Mouse (Mus musculus): ENCODE measurements around the gene AA467197. TPM values are rescaled to one million over a fixed set of nuclear protein-coding genes. Genes with fewer than 3 reads are reported as not detected.

The AA467197 gene
- polyA plus RNA-seq, 1 experiment = 4.4 TPM

GRCm38 (mm10) chr2:122656767-122657166 lies 20.0 kb downstream of the AA467197 start:
- no peaks in the 10 kb centered on the region for H3K27me3 ChIP-seq (ENCODE audit: control insufficient read depth, insufficient read depth, low read length)
- 79% methylated on average over 9 of the region's 9 CpGs for WGBS
- no peak for DNase-seq
- H3K27ac ChIP-seq (ENCODE audit: control insufficient read depth, insufficient read depth, low read length) = no peak overlapping the region
- H3K36me3 ChIP-seq (ENCODE audit: control insufficient read depth, insufficient read depth, low read length) = no peaks in the 10 kb centered on the region
- TF ChIP-seq POLR2A (IDR thresholded peaks at IDR 0.05; ENCODE audit: control insufficient read depth, extremely low read depth, insufficient read depth, low read length, poor library complexity) (no peak), CTCF (IDR thresholded peaks at IDR 0.05; ENCODE audit: borderline replicate concordance, control insufficient read depth, extremely low read depth, insufficient read depth, low read length, poor library complexity) (no peak)
- peaks cover 28% of the 10 kb centered on the region for H3K4me1 ChIP-seq (replicated peaks; ENCODE audit: control insufficient read depth, insufficient read depth, low read length)
- no peak overlapping the region for H3K4me3 ChIP-seq (ENCODE audit: control insufficient read depth, insufficient read depth, low read length)

- peaks cover 24% of the 10 kb centered on the region for H3K4me1 ChIP-seq (replicated peaks; ENCODE audit: control insufficient read depth, insufficient read depth, low read length)
- H3K27ac ChIP-seq (ENCODE audit: control insufficient read depth, insufficient read depth, low read length) = no peak overlapping the region
- H3K4me3 ChIP-seq (ENCODE audit: control insufficient read depth, insufficient read depth, low read length) = no peak overlapping the region
- no peaks in the 10 kb centered on the region for H3K27me3 ChIP-seq (ENCODE audit: control insufficient read depth, insufficient read depth, low read length)
- no peak for DNase-seq
- WGBS = 86% methylated on average over 11 of the region's 11 CpGs
- TF ChIP-seq POLR2A (IDR thresholded peaks at IDR 0.05; ENCODE audit: control insufficient read depth, extremely low read depth, insufficient read depth, low read length, poor library complexity) (no peak), CTCF (IDR thresholded peaks at IDR 0.05; ENCODE audit: borderline replicate concordance, control insufficient read depth, extremely low read depth, insufficient read depth, low read length, poor library complexity) (no peak)
- H3K36me3 ChIP-seq (ENCODE audit: control insufficient read depth, insufficient read depth, low read length) = no peaks in the 10 kb centered on the region
Measured at GRCm38 (mm10) chr2:122657707-122658524, 21.1 kb downstream of the AA467197 start.

GRCm38 (mm10) chr2:122659825-122660224 lies 23.0 kb downstream of the AA467197 start:
- no peak overlapping the region for H3K4me3 ChIP-seq (ENCODE audit: control insufficient read depth, insufficient read depth, low read length)
- WGBS = 57% methylated on average over 7 of the region's 7 CpGs
- peak overlapping the region; percentile 64; the same call in 1 of the 2 replicates for H3K27ac ChIP-seq (ENCODE audit: control insufficient read depth, insufficient read depth, low read length)
- no peaks in the 10 kb centered on the region for H3K27me3 ChIP-seq (ENCODE audit: control insufficient read depth, insufficient read depth, low read length)
- H3K4me1 ChIP-seq (replicated peaks; ENCODE audit: control insufficient read depth, insufficient read depth, low read length) = peaks cover 19% of the 10 kb centered on the region
- TF ChIP-seq CTCF (IDR thresholded peaks at IDR 0.05; ENCODE audit: borderline replicate concordance, control insufficient read depth, extremely low read depth, insufficient read depth, low read length, poor library complexity) = no peak
- TF ChIP-seq POLR2A (IDR thresholded peaks at IDR 0.05; ENCODE audit: control insufficient read depth, extremely low read depth, insufficient read depth, low read length, poor library complexity) = no peak
- no peak for DNase-seq
- no peaks in the 10 kb centered on the region for H3K36me3 ChIP-seq (ENCODE audit: control insufficient read depth, insufficient read depth, low read length)

- no peaks in the 10 kb centered on the region for H3K27me3 ChIP-seq (ENCODE audit: control insufficient read depth, insufficient read depth, low read length)
- TF ChIP-seq POLR2A (IDR thresholded peaks at IDR 0.05; ENCODE audit: control insufficient read depth, extremely low read depth, insufficient read depth, low read length, poor library complexity) = no peak
- no peak for TF ChIP-seq CTCF (IDR thresholded peaks at IDR 0.05; ENCODE audit: borderline replicate concordance, control insufficient read depth, extremely low read depth, insufficient read depth, low read length, poor library complexity)
- no peak for DNase-seq
- no peaks in the 10 kb centered on the region for H3K36me3 ChIP-seq (ENCODE audit: control insufficient read depth, insufficient read depth, low read length)
- WGBS = 63% methylated on average over 6 of the region's 6 CpGs
- H3K4me1 ChIP-seq (replicated peaks; ENCODE audit: control insufficient read depth, insufficient read depth, low read length) = peaks cover 5% of the 10 kb centered on the region
- no peak overlapping the region for H3K4me3 ChIP-seq (ENCODE audit: control insufficient read depth, insufficient read depth, low read length)
- no peak overlapping the region for H3K27ac ChIP-seq (ENCODE audit: control insufficient read depth, insufficient read depth, low read length)
Measured at GRCm38 (mm10) chr2:122665253-122665972, 28.6 kb downstream of the AA467197 start.

- DNase-seq = peak; percentile 65
- 34% methylated on average over 12 of the region's 12 CpGs for WGBS
- Histone ChIP-seq H3K36me3 (ENCODE audit: control insufficient read depth, insufficient read depth, low read length) (no peaks in the 10 kb centered on the region), H3K4me3 (ENCODE audit: control insufficient read depth, insufficient read depth, low read length) (no peak overlapping the region), H3K27me3 (ENCODE audit: control insufficient read depth, insufficient read depth, low read length) (no peaks in the 10 kb centered on the region), H3K27ac (ENCODE audit: control insufficient read depth, insufficient read depth, low read length) (no peak overlapping the region), H3K4me1 (replicated peaks; ENCODE audit: control insufficient read depth, insufficient read depth, low read length) (peaks cover 5% of the 10 kb centered on the region)
- TF ChIP-seq POLR2A (IDR thresholded peaks at IDR 0.05; ENCODE audit: control insufficient read depth, extremely low read depth, insufficient read depth, low read length, poor library complexity) (no peak), CTCF (IDR thresholded peaks at IDR 0.05; ENCODE audit: borderline replicate concordance, control insufficient read depth, extremely low read depth, insufficient read depth, low read length, poor library complexity) (peak; percentile 93)
Measured at GRCm38 (mm10) chr2:122665973-122666875, 29.4 kb downstream of the AA467197 start.

GRCm38 (mm10) chr2:122667856-122668255 lies 31.1 kb downstream of the AA467197 start:
- TF ChIP-seq CTCF (IDR thresholded peaks at IDR 0.05; ENCODE audit: borderline replicate concordance, control insufficient read depth, extremely low read depth, insufficient read depth, low read length, poor library complexity) (no peak), POLR2A (IDR thresholded peaks at IDR 0.05; ENCODE audit: control insufficient read depth, extremely low read depth, insufficient read depth, low read length, poor library complexity) (no peak)
- WGBS = 24% methylated on average over 5 of the region's 5 CpGs
- H3K27ac ChIP-seq (ENCODE audit: control insufficient read depth, insufficient read depth, low read length) = no peak overlapping the region
- no peaks in the 10 kb centered on the region for H3K36me3 ChIP-seq (ENCODE audit: control insufficient read depth, insufficient read depth, low read length)
- H3K4me3 ChIP-seq (ENCODE audit: control insufficient read depth, insufficient read depth, low read length) = no peak overlapping the region
- H3K27me3 ChIP-seq (ENCODE audit: control insufficient read depth, insufficient read depth, low read length) = no peaks in the 10 kb centered on the region
- DNase-seq = peak; percentile 57
- peaks cover 17% of the 10 kb centered on the region for H3K4me1 ChIP-seq (replicated peaks; ENCODE audit: control insufficient read depth, insufficient read depth, low read length)
